Mouse (Mus musculus) mammary gland, adult 2 months (tissue): ENCODE data around the gene Vmn1r13. TPM values are rescaled to one million over a fixed set of nuclear protein-coding genes. Genes with fewer than 3 reads are reported as not detected.

Experiments used
- polyA plus RNA-seq: library from polyadenylated mRNA; depleted of rRNA; stranded (reverse); fragments of >200 nt; gene quantifications from 2 replicates; pipeline ENCODE4 v1.2.3, GENCODE M21; 2012; ENCODE audit warnings: low replicate concordance; rRNA removed

Vmn1r13 gene
- not detected in 2 replicates for polyA plus RNA-seq

DNA sequence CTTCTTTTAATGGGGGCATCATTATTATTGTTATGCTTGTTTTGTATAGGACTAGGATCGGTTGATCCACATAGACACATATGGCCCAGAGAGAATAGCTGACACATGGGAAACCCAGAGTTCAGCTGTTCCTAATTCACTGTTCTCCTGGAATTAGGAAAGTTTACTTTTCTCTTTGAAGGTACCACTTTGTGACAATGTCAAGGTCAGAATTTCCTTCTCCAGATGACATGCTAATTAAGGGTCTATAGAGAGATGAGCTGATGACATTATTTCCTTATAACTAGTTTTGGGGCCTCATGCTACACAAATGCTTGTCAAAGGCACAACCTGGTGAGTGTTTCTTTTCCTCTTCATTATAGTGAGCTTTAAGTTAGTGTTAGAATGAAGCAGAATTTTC is at the start of gene Vmn1r13:
Gene Vmn1r13 (plus strand): TSS at position 301 of the 400 bp plus-strand sequence.

DNA sequence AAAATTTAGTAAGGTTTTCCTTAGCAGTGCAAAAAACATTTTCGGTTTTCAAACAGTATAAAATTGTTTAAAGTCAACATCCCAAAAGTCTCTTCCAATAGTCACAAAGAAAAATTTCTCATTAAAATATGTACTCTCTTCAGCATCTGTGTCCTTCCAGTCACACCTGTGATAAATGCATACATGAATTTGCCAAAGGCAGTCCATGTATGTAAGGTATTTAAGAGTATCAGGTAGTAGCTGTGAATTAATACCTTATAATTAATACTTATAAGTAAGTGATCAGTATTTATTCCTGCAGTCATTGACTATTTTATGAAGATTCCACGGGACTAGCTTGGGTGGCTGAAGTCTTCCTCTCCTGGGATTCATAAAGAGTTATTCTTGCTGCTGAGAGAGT is 46.5 kb upstream of the Vmn1r13 start, which contains the start of gene Vmn1r12:
Gene Vmn1r12 (plus strand): TSS at position 301 of the 400 bp plus-strand sequence.

DNA sequence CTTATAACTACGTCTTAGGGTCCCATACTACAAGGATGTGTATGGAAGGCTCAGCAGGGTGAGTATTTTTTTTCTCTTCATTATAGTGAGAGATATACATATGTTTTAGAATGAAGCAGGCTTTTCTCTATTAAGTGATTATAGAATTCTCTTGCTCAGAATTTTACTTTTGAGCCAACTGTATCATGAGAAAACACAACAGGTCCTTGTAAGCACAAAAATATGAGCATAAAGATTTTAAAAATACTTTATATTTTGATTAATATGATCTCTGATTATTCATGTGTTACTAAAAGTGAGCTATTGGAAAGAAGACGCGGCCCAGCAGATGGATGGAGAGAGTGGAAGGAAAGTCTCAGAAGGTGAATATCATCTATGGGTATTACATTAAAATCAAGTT is 28.3 kb downstream of the Vmn1r13 start, which contains the start of gene Vmn1r14:
Gene Vmn1r14 (plus strand): TSS at position 301 of the 400 bp plus-strand sequence.

DNA sequence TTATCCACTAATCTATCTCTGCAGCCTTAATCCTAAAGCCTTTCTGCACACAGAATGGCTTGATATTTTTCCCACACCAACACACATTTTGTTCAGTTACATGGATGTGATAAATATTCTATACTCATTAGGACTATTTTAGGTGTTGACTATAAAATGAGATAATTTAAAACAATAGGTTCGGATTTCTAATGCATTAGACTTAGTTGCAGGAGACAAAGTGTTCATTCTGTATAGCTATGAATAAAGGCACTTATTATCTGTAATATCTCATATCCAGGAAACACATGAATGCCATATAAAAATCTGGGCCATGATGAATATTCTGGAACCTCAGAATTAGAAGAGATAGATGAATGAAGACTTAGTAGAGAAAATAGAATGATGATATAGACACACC is 54.6 kb downstream of the Vmn1r13 start, which contains the start of gene Vmn1r15:
Gene Vmn1r15 (plus strand): TSS at position 301 of the 400 bp plus-strand sequence.

Other genes starting within 250 kb of the Vmn1r13 start
- not detected in 2 replicates for gene Vmn1r5, start 233.0 kb upstream of the Vmn1r13 start, polyA plus RNA-seq
- not detected in 2 replicates for gene Vmn1r6, start 206.0 kb upstream of the Vmn1r13 start, polyA plus RNA-seq
- not detected in 2 replicates for gene Vmn1r7, start 178.0 kb upstream of the Vmn1r13 start, polyA plus RNA-seq
- not detected in 2 replicates for gene Vmn1r8, start 171.0 kb upstream of the Vmn1r13 start, polyA plus RNA-seq
- gene Vmn1r9, start 136.5 kb upstream of the Vmn1r13 start, polyA plus RNA-seq = not detected in 2 replicates
- not detected in 2 replicates for gene Vmn1r10, start 93.8 kb upstream of the Vmn1r13 start, polyA plus RNA-seq
- gene Vmn1r11, start 69.8 kb upstream of the Vmn1r13 start, polyA plus RNA-seq = not detected in 2 replicates
- gene Vmn1r12, start 46.4 kb upstream of the Vmn1r13 start, polyA plus RNA-seq = not detected in 2 replicates
- gene Vmn1r14, start 28.4 kb downstream of the Vmn1r13 start, polyA plus RNA-seq = not detected in 2 replicates
- gene Vmn1r15, start 54.7 kb downstream of the Vmn1r13 start, polyA plus RNA-seq = not detected in 2 replicates
- not detected in 2 replicates for gene Vmn1r16, start 126.2 kb downstream of the Vmn1r13 start, polyA plus RNA-seq
- gene Vmn1r17, start 160.4 kb downstream of the Vmn1r13 start, polyA plus RNA-seq = not detected in 2 replicates
- gene Vmn1r18, start 192.5 kb downstream of the Vmn1r13 start, polyA plus RNA-seq = not detected in 2 replicates
- not detected in 2 replicates for gene Vmn1r19, start 200.5 kb downstream of the Vmn1r13 start, polyA plus RNA-seq
- gene Vmn1r20, start 225.6 kb downstream of the Vmn1r13 start, polyA plus RNA-seq = not detected in 2 replicates